Mouse (Mus musculus): ENCODE data around the gene Mdc1.

- TF ChIP-seq EP300 (optimal IDR thresholded peaks at IDR 0.05), result no peak
- peak; percentile 97 for TF ChIP-seq CTCF (IDR thresholded peaks at IDR 0.05; ENCODE audit: low read depth)
Observed at GRCm38 (mm10) chr17:35873774-35874519, 32.6 kb downstream of the Mdc1 start.

Measured in stomach, postnatal 0 days (tissue).